Mouse (Mus musculus): Measurements from ENCODE around the gene Herc2. TPM values are rescaled to one million over a fixed set of nuclear protein-coding genes. Genes with fewer than 3 reads are reported as not detected.

The Herc2 gene
- polyA plus RNA-seq, 1 experiment from 2014 or later = 19.8 TPM

GRCm38 (mm10) chr7:56153161-56153560 lies 103.2 kb downstream of the Herc2 start:
- no peak overlapping the region for H3K27ac ChIP-seq

GRCm38 (mm10) chr7:56153625-56154024 lies 103.6 kb downstream of the Herc2 start:
- no peak overlapping the region for H3K4me3 ChIP-seq
- no peak for DNase-seq (ENCODE audit: extremely low spot score, low spot score)
- H3K27ac ChIP-seq = no peak overlapping the region
- WGBS = 97% methylated on average over 12 of the region's 12 CpGs
- no peaks in the 10 kb centered on the region for H3K27me3 ChIP-seq (ENCODE audit: poor library complexity, severe bottlenecking)
- peaks cover 75% of the 10 kb centered on the region for H3K36me3 ChIP-seq (replicated peaks)
- no peaks in the 10 kb centered on the region for H3K9me3 ChIP-seq
- no peaks in the 10 kb centered on the region for H3K4me1 ChIP-seq

More at GRCm38 (mm10) chr7:56153161-56153560, 103.2 kb downstream of the Herc2 start:
- no peaks in the 10 kb centered on the region for H3K4me1 ChIP-seq
- no peaks in the 10 kb centered on the region for H3K9me3 ChIP-seq
- no peak for DNase-seq (ENCODE audit: extremely low spot score, low spot score)
- no peaks in the 10 kb centered on the region for H3K27me3 ChIP-seq (ENCODE audit: poor library complexity, severe bottlenecking)
- peaks cover 72% of the 10 kb centered on the region for H3K36me3 ChIP-seq (replicated peaks)
- 93% methylated on average over 9 of the region's 9 CpGs for WGBS
- no peak overlapping the region for H3K4me3 ChIP-seq

- H3K27me3 ChIP-seq (ENCODE audit: poor library complexity, severe bottlenecking) = no peaks in the 10 kb centered on the region
- DNase-seq (ENCODE audit: extremely low spot score, low spot score) = no peak
- no peak overlapping the region for H3K4me3 ChIP-seq
- H3K9me3 ChIP-seq = no peaks in the 10 kb centered on the region
- H3K27ac ChIP-seq = no peak overlapping the region
- no peaks in the 10 kb centered on the region for H3K4me1 ChIP-seq
- H3K36me3 ChIP-seq (replicated peaks) = peaks cover 49% of the 10 kb centered on the region
- 97% methylated on average over 4 of the region's 4 CpGs for WGBS
Observed at GRCm38 (mm10) chr7:56163316-56163715, 113.3 kb downstream of the Herc2 start.

GRCm38 (mm10) chr7:56168713-56169112 lies 118.7 kb downstream of the Herc2 start:
- Histone ChIP-seq H3K9me3 (no peaks in the 10 kb centered on the region), H3K36me3 (replicated peaks) (peaks cover 46% of the 10 kb centered on the region), H3K27ac (no peak overlapping the region), H3K27me3 (ENCODE audit: poor library complexity, severe bottlenecking) (no peaks in the 10 kb centered on the region), H3K4me1 (no peaks in the 10 kb centered on the region), H3K4me3 (no peak overlapping the region)
- no peak for DNase-seq (ENCODE audit: extremely low spot score, low spot score)
- WGBS = 76% methylated on average over 7 of the region's 7 CpGs

GRCm38 (mm10) chr7:56177371-56177770 lies 127.4 kb downstream of the Herc2 start:
- H3K4me3 ChIP-seq = no peak overlapping the region
- no peak for DNase-seq (ENCODE audit: extremely low spot score, low spot score)
- H3K4me1 ChIP-seq = no peaks in the 10 kb centered on the region
- H3K27me3 ChIP-seq (ENCODE audit: poor library complexity, severe bottlenecking) = no peaks in the 10 kb centered on the region
- no peak overlapping the region for H3K27ac ChIP-seq
- H3K36me3 ChIP-seq (replicated peaks) = peaks cover 34% of the 10 kb centered on the region
- H3K9me3 ChIP-seq = no peaks in the 10 kb centered on the region
- 88% methylated on average over 3 of the region's 3 CpGs for WGBS

GRCm38 (mm10) chr7:56191041-56191440 lies 141.0 kb downstream of the Herc2 start:
- Histone ChIP-seq H3K36me3 (replicated peaks) (peaks cover 75% of the 10 kb centered on the region), H3K9me3 (no peaks in the 10 kb centered on the region)
- WGBS = 97% methylated on average over 6 of the region's 6 CpGs

GRCm38 (mm10) chr7:56191661-56192060 lies 141.7 kb downstream of the Herc2 start:
- peaks cover 76% of the 10 kb centered on the region for H3K36me3 ChIP-seq (replicated peaks)

More at GRCm38 (mm10) chr7:56191041-56191440, 141.0 kb downstream of the Herc2 start:
- H3K27ac ChIP-seq = no peak overlapping the region
- H3K4me3 ChIP-seq = no peak overlapping the region
- DNase-seq (ENCODE audit: extremely low spot score, low spot score) = no peak
- H3K27me3 ChIP-seq (ENCODE audit: poor library complexity, severe bottlenecking) = no peaks in the 10 kb centered on the region
- H3K4me1 ChIP-seq = peaks cover 11% of the 10 kb centered on the region

DNA sequence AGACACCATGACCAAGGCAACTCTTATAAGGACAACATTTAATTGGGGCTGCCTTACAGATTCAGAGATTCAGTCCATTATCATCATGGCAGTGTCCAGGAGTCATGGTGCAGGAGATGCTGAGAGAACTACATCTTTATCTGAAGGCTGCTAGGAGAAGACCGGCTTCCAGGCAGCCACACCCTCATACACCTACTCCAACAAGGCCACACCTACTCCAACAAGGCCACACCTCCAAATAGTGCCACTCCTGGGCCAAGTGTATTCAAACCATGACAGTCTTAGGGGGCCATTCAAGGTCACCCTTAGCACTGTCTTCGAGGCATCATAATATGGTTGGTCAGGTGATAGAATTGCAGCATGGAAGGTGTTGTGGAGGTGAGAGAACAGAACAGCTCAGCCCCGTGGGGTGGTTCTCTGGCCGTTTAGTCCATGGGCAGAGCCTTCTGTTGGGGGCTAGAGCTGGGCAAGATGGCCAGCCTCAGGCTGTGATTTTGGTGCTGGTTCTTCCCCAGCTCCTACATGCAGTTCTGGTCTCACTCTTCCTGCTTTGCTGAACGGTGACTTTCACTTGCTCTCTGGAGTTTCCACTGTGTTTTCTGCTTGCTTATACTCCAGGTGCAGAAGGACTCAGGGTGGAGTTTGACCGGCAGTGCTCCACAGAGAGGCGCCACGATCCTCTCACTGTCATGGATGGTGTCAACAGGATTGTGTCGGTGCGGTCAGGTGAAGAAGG lies 151.7 kb downstream of the Herc2 start:
- no peak overlapping the region for H3K4me3 ChIP-seq
- no peaks in the 10 kb centered on the region for H3K27me3 ChIP-seq (ENCODE audit: poor library complexity, severe bottlenecking)
- no peak for DNase-seq (ENCODE audit: extremely low spot score, low spot score)
- H3K9me3 ChIP-seq = no peaks in the 10 kb centered on the region
- peaks cover 85% of the 10 kb centered on the region for H3K36me3 ChIP-seq (replicated peaks)
- H3K27ac ChIP-seq = no peak overlapping the region
- 95% methylated on average over 10 of the region's 10 CpGs for WGBS
- peaks cover 13% of the 10 kb centered on the region for H3K4me1 ChIP-seq

More at GRCm38 (mm10) chr7:56191661-56192060, 141.7 kb downstream of the Herc2 start:
- peaks cover 11% of the 10 kb centered on the region for H3K4me1 ChIP-seq
- no peaks in the 10 kb centered on the region for H3K27me3 ChIP-seq (ENCODE audit: poor library complexity, severe bottlenecking)
- H3K4me3 ChIP-seq = no peak overlapping the region
- 89% methylated on average over 4 of the region's 4 CpGs for WGBS
- no peak for DNase-seq (ENCODE audit: extremely low spot score, low spot score)
- no peak overlapping the region for H3K27ac ChIP-seq
- H3K9me3 ChIP-seq = no peaks in the 10 kb centered on the region

- DNase-seq (ENCODE audit: extremely low spot score, low spot score) = no peak
- peaks cover 83% of the 10 kb centered on the region for H3K36me3 ChIP-seq (replicated peaks)
- 94% methylated on average over 3 of the region's 3 CpGs for WGBS
Observed at GRCm38 (mm10) chr7:56202843-56203242, 152.8 kb downstream of the Herc2 start.

GRCm38 (mm10) chr7:56203286-56203685 lies 153.3 kb downstream of the Herc2 start:
- Histone ChIP-seq H3K9me3 (no peaks in the 10 kb centered on the region), H3K4me1 (peaks cover 13% of the 10 kb centered on the region), H3K36me3 (replicated peaks) (peaks cover 83% of the 10 kb centered on the region), H3K4me3 (no peak overlapping the region), H3K27ac (no peak overlapping the region), H3K27me3 (ENCODE audit: poor library complexity, severe bottlenecking) (no peaks in the 10 kb centered on the region)
- 98% methylated on average over 2 of the region's 2 CpGs for WGBS
- no peak for DNase-seq (ENCODE audit: extremely low spot score, low spot score)

More at GRCm38 (mm10) chr7:56202843-56203242, 152.8 kb downstream of the Herc2 start:
- H3K4me1 ChIP-seq = peaks cover 13% of the 10 kb centered on the region
- H3K9me3 ChIP-seq = no peaks in the 10 kb centered on the region
- H3K27me3 ChIP-seq (ENCODE audit: poor library complexity, severe bottlenecking) = no peaks in the 10 kb centered on the region
- H3K4me3 ChIP-seq = no peak overlapping the region
- H3K27ac ChIP-seq = no peak overlapping the region

DNA sequence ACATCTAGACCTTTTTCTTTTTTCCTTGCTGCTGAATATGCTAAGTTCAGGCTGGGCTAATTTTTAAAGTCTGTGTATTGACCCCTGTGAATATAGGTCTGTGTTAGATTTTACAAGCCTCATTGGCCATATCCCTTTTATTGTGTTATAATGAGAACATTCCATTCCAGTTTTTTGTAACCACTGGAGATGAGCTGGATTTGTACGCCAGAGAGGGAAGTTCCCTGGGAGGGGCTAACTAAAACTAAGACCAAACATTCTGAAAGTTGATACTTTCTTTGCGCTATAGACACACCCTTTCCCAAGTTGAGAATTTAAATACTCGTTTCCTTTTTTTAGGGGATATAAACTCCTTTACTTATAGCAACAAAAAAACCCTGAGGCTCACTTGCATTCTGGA lies 154.9 kb downstream of the Herc2 start:
- Histone ChIP-seq H3K4me3 (no peak overlapping the region), H3K4me1 (peaks cover 13% of the 10 kb centered on the region), H3K27me3 (ENCODE audit: poor library complexity, severe bottlenecking) (no peaks in the 10 kb centered on the region), H3K27ac (no peak overlapping the region), H3K9me3 (no peaks in the 10 kb centered on the region), H3K36me3 (replicated peaks) (peaks cover 88% of the 10 kb centered on the region)
- WGBS = 62% methylated on average over 3 of the region's 3 CpGs
- DNase-seq (ENCODE audit: extremely low spot score, low spot score) = no peak

DNA sequence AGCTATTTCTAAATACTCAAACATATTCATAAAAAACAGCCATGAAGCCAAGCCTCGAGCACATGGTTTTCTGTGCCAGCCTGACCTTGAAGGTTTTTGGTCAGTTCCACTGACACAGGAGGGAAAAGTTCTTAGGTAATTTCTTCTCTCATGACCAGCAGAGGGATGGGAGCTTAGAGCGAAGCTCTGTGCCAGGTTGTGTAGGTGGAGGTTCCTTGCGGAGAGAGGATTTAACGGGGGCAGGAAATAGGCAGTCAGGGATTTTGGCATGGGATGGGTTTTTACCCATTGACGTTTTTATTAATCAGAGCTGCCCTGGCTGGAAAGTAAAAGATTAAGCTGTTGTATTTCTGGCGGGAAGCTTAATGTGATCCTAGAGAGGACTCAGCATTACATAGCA lies 170.8 kb downstream of the Herc2 start:
- 91% methylated on average over 6 of the region's 6 CpGs for WGBS
- DNase-seq (ENCODE audit: extremely low spot score, low spot score) = no peak

DNA sequence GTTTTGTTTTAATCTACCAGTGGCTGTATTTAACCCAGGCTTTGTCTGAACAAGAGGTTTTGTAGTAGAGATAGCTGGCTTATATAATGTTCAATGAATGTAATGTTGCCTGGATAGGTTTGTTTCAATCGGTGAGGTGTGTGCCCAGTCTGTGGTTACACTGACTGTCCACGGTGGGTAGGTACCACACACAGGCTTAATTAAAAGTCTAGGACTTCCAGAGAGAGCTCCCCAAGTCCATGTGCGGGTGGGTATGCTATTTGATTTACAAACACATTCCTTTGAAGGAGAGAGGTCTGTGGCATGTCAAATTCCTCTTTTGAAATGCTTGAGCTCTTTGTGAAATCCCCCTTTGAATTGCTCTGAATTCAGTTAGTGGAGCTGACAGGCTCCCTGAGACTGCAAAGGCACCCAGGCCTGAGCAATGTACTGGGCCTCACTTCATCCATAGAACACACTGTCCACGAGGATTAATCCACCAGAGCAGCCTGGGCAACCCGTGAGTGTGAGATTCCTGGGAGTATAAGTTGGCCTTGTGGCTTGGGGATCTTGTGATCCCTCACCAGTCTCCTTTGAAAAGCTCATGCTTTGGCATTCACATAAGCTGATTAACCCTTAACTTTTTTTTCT lies 185.9 kb downstream of the Herc2 start:
- DNase-seq (ENCODE audit: extremely low spot score, low spot score) = no peak
- 42% methylated on average over 5 of the region's 5 CpGs for WGBS
- Histone ChIP-seq H3K27ac (peak overlapping the region; percentile 59), H3K4me1 (peaks cover 25% of the 10 kb centered on the region), H3K27me3 (ENCODE audit: poor library complexity, severe bottlenecking) (no peaks in the 10 kb centered on the region), H3K4me3 (no peak overlapping the region), H3K9me3 (no peaks in the 10 kb centered on the region), H3K36me3 (replicated peaks) (peaks cover 29% of the 10 kb centered on the region)

More for the DNA sequence above, 170.8 kb downstream of the Herc2 start:
- Histone ChIP-seq H3K4me3 (no peak overlapping the region), H3K27me3 (ENCODE audit: poor library complexity, severe bottlenecking) (no peaks in the 10 kb centered on the region), H3K27ac (no peak overlapping the region), H3K9me3 (no peaks in the 10 kb centered on the region), H3K36me3 (replicated peaks) (peaks cover 84% of the 10 kb centered on the region), H3K4me1 (no peaks in the 10 kb centered on the region)
